Mouse (Mus musculus) adrenal gland, postnatal 10 days (tissue): ENCODE measurements around the gene Mob3c. TPM values are rescaled to one million over a fixed set of nuclear protein-coding genes. Genes with fewer than 3 reads are reported as not detected.

ENCODE experiments used
- DNase-seq: peaks from one replicate; pipeline ENCODE4 v3.0.0; 2021; ENCODE audit warnings: mixed read lengths
- long read RNA-seq, 2 experiments: library from polyadenylated mRNA; stranded (forward); transcript quantifications; one replicate each; pipeline ENCODE4 v2.0.0; 2021
- total RNA-seq, 2 experiments: library from RNA; stranded (reverse); gene quantifications; 2 replicates each; pipeline ENCODE4 v1.2.3; 2021

Mob3c gene
- total RNA-seq = 10 to 100 TPM; 13.8 to 15.1 TPM
- long read RNA-seq, experiment 1, transcript Mob3c-201 (4 exons, 2,884 nt) = major isoform, 29 of 29 reads
- long read RNA-seq, experiment 1, partial matches to known transcripts = 0 of 29 reads
- long read RNA-seq, experiment 1, other reads (novel, unspliced or antisense) = 0 of 29 reads
- long read RNA-seq, experiment 2, partial matches to known transcripts = 2 of 4 reads
- long read RNA-seq, experiment 2, other reads (novel, unspliced or antisense) = 0 of 4 reads

- DNase-seq = peak; percentile 90
These were observed at the start of gene Mob3c for GRCm38 (mm10) chr4:115827888-115828571. TSS of gene Mob3c (plus strand) at chr4:115828092.

DNA sequence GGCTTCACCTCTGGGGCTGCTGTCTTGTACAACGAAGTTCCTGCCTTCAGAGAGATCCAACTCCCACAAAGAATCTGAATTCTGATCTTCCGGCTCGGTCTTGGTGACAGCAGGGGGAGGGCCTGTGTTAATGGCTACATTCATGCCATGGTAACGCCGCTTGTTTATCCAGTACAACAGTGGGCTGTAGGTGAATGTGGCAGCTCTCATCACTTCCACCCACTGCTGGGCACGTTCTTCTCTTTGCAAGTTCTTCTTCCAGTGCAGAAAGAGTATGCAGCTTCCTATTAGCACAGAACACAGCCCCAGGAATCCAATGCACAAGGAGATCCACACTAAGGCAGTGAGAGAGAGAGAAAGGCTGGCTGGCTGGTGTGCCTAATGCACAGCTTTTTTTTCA is 47.6 kb upstream of the Mob3c start:
- no peak for DNase-seq

DNA sequence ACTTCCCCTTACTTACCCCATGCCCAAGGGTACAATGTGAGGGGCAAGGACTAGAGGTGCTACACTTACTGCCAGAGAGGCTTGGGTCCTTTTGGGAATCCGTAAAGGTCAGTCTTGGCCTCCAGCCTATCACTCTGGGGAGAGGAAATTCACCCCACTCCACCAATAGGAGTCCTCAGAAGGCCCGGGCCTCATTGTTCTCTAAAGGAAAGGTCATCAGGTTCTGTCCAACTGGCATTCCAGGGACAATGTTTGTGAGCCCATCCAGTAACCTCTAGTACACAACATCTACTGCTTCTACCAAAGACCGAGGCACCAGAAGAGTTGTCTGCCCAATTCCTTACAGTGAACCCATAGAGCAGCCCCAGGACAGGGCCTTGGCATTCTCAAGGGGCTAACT is 47.0 kb upstream of the Mob3c start, which contains the start of gene Tex38:
Gene Tex38, minus strand, starts transcription at position 101 of the 400 bp plus-strand sequence.
- DNase-seq = no peak

DNA sequence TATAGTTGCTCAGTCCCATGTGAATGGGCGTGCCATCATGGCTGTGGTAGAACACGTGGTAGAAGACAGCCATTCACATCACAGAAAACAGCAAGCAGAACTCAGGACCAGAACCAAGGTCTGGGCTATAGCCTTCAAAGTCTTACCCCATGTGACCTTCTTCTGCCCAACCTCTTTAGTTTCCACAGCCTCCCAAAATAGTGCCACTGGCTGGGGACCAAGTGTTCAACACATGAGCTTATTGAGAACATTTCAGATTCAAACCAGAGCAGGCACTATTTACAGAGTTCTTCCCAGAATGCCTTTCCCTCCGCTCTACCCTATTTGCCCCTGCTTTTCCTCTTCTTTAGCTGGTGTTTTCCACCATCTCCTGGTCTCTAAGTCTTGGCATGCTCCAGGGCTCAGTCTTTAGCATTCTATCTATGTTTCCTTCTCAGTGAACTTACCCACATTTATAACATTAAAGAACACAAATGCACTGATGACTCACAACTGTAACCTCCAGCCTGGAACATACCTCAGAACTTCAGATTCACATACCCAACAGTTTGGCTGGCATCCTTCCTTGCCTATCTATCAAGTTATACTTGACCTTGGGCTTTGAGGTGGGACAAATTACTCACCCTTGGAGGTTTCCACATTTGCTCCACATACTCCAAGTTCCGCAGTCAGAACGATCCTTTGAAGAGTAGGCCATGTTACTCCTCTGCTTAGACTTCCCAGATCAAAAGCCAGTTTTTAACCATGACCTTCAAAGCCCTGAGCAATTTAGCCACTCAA is 45.7 kb upstream of the Mob3c start:
- peak; percentile 49 for DNase-seq

GRCm38 (mm10) chr4:115784769-115785510 is 43.0 kb upstream of the Mob3c start, which contains the start of gene Atpaf1:
TSS of gene Atpaf1 (plus strand) at chr4:115784812.
- DNase-seq = peak; percentile 86

- peak; percentile 30 for DNase-seq
These were observed 42.3 kb upstream of the Mob3c start for GRCm38 (mm10) chr4:115785511-115786034.

GRCm38 (mm10) chr4:115790864-115791263 is 37.0 kb upstream of the Mob3c start:
- DNase-seq = no peak

GRCm38 (mm10) chr4:115795360-115795759 is 32.5 kb upstream of the Mob3c start:
- DNase-seq = no peak

DNA sequence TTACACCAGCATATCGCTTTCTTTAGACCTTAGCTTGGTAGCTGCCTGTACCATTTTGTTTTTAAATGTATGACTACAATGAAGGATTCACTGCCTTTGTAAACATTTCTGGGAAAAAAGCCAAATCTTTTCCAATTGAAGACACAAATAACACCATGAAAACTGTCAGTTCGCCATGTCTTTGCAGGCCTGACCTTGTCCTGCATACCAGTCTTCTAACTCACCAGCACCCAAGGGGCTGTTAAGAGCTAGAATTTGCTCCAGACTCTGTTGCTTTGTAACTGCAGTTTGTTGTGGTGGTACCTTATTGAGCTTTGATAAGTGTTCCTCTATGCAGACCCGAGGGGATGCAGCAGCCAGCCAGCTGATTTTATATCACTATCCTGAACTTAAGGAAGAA is 27.9 kb upstream of the Mob3c start:
- DNase-seq = peak; percentile 42

GRCm38 (mm10) chr4:115812326-115812725 is 15.6 kb upstream of the Mob3c start:
- no peak for DNase-seq

- no peak for DNase-seq
These were observed 12.3 kb upstream of the Mob3c start for GRCm38 (mm10) chr4:115815606-115816005.

- no peak for DNase-seq
These were observed 7.7 kb upstream of the Mob3c start for GRCm38 (mm10) chr4:115820199-115820598.

GRCm38 (mm10) chr4:115820944-115821343 is 6.9 kb upstream of the Mob3c start:
- no peak for DNase-seq

- no peak for DNase-seq
These were observed 6.5 kb upstream of the Mob3c start for GRCm38 (mm10) chr4:115821431-115821830.

DNA sequence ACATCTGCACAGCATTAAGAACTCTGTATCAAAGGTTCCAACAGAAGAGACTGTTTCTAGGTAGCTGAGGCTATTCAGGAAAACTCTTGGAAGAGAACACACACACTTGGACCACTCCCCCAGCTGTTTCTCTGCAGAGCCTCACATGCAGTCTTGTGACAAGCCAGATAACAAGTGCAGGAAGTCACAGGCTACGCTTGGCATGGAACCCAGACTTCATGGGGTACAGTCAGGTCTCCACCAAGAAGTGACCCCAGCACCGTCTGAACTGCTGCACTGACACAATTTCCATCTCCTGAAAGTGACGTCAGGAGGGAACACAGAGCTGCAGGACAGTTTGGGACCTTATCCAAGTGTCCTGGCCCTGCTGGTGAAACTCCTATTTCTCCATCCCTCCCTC is 6.0 kb upstream of the Mob3c start:
- DNase-seq = peak; percentile 44

DNA sequence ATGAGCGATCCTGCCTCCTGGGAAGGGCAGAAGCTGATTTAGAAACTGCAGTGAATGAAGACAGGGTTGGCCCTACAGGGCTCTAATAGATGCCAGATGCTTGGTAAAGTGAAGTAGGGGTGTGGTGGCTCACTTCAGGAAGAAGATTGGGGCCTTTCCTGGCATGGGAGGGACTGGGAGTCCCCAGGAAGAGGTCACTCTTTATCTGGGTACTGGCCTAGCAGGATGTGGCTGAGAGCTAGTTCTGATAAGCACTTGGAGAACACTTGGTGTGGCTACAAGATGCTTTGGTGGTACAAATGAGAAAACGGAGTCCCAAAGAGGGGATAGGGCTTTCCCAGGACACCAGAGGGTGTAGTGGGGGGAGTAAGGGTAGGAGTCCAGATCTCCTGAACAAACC is 3.7 kb upstream of the Mob3c start:
- DNase-seq = no peak

DNA sequence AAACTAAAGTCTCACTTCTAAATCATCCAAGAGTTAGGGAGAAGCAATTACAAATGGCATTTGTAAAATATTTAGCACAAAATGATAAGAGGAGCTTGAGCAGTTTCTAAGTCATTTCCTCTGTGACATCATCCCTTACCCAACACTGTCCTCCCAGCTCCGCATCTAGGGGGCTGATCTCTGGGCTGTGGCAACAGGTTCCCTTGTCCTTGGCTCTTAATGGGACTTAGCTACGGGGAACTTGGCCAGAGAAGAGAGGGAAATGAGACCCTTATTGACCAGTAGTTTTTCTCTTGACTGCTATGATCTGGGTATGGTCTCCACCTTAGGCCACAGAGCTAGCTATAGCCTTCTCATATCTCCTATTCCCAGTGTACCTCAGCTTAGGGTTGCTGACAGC is 2.6 kb upstream of the Mob3c start:
- DNase-seq = no peak

- no peak for DNase-seq
These were observed 826 bp upstream of the Mob3c start for GRCm38 (mm10) chr4:115827066-115827465.

DNA sequence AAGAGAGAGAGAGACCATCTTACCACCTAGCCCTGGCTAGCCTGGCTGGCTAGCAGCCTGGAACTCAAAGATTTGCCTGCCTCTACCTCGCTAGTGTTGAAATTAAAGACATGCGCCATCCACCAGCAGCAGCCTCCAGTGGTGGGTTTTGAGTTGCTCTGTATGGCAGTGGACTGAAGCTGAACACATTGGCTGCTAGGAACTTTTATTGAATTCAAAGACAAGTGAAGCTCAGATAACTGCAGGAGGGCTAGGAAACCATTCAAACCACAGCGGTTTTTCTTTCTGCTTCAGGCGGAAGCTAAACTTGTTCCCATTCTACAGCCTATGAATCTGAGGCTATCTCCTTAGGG is 381 bp upstream of the Mob3c start:
- no peak for DNase-seq

DNA sequence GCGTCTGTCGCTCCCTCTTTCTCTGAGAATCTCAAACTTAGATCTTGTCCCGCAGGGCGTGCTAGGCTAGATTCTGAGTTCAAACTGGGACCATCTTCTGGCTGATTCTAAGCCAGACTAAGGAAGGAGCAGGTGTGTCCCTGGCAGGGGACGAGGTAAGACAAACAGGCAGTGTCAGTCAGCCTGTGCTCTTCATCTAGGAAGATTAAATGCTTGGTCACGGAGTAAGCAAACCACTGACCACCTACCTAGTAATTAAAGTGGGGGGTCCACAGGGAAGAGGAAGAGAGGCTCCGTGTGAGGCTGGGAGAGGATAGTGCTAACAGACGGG is 645 bp downstream of the Mob3c start:
- no peak for DNase-seq

DNA sequence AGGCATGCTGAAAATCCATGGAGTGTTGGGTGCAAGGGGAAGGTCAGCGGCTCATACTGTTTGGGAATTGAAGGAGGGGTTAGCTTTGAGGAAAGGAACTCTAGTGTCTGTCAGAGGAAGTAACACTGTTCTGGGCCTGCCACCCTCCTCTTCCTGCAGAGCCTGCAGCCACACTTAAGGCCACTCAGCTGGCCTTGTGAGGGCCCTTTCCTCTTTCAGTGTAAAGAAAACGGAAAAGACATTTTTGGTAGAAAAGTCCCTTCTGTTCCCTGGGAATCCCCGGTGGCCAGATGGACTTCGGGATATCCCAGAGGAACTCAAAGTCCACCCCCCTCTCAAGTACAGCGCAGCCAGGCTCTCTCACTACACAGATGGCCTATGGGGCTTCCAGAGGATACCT is 2.6 kb downstream of the Mob3c start:
- DNase-seq = no peak

DNA sequence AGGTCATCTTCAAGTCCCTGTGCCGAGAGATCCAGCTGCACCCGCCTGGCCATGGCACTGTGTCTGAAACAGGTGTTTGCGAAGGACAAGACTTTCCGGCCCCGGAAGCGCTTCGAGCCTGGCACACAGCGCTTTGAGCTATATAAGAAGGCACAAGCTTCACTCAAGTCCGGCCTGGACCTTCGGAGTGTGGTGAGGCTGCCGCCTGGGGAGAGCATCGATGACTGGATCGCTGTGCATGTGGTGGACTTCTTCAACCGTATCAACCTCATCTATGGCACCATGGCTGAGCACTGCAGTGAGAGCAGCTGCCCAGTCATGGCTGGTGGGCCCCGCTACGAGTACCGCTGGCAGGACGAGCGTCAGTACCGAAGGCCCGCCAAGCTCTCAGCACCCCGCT is 3.3 kb downstream of the Mob3c start:
- DNase-seq = no peak
